Mouse (Mus musculus) cerebellum, adult 2 months (tissue): ENCODE measurements around the gene Rnf126.

Experiments
- CTCF ChIP-seq: fragments of 200-500 bp; IDR thresholded peaks from 2 replicates; pipeline ENCODE4 v1.5.1; 2011; ENCODE audit warnings: low read depth, mild to moderate bottlenecking, control low read depth, low read length, moderate library complexity, borderline replicate concordance; ENCODE audit not compliant: insufficient read depth
- POLR2A ChIP-seq: fragments of 200-500 bp; IDR thresholded peaks from 2 replicates; pipeline ENCODE4 v1.6.1; 2011; ENCODE audit warnings: low read length, control low read depth, borderline replicate concordance; ENCODE audit not compliant: insufficient read depth

DNA sequence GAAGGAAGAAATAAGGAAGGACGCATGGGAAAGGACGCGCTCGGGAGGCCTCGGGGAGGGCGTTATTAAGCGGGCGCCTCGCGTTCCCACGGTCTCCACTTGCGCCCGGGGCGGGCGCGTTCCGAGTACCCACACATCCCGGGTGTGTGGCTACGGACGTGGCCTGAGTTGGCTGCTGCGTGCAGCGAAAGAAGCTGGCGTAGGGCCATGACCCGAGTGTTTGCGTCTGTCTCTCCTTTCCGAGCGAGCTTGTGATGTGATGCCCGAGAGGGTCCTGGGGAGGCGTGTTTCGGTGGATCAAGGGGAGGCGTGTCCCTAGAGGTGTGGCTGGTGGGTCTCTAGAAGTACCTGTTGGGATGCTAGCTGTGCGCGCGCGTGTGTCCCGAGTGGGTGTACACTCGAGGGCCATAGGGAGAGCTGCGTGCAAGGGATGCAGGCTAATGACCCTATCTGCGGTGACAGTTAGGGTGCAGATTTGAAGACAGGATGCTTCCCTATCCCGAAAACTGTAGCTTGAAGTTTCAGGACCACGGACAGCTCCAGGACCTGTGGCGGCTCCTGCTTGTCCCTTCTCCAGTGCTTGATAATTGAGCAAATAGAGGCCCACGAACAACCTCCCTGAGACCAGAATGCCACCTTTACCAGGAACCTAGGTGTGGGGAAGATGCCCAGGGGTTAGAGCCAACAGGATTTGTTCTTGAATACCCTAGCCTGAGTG lies 49.0 kb downstream of the Rnf126 start:
- TF ChIP-seq POLR2A (no peak), CTCF (no peak)
